Mouse (Mus musculus): ENCODE measurements around the gene Gm15085.
"Not testable (repeated sequence)": the region's sequence is repeated elsewhere in the genome, so short reads cannot be mapped to it uniquely, and the experiment has no call there.

Gene Gm15085

GRCm38 (mm10) chrX:149447317-149447716 is at the start of gene Gm15085:
Gene Gm15085, plus strand, starts transcription at chrX:149447617.
- not testable (repeated sequence) for DNase-seq (ENCODE audit: low spot score in 2 of 2)

Measured in urinary bladder, adult 18-20 months (tissue).